Mouse (Mus musculus): ENCODE measurements around the gene Atxn7. TPM values are rescaled to one million over a fixed set of nuclear protein-coding genes. Genes with fewer than 3 reads are reported as not detected.
A peak's percentile ranks its signal among the peaks of the same experiment; 100 is the strongest.

The Atxn7 gene
- polyA plus RNA-seq, 1 experiment: 24.0 TPM

- no peak overlapping the region for H3K27ac ChIP-seq (ENCODE audit: insufficient read depth, low read length)
- H3K27me3 ChIP-seq (ENCODE audit: control insufficient read depth, insufficient read depth, low read length): no peaks in the 10 kb centered on the region
- no peaks in the 10 kb centered on the region for H3K4me1 ChIP-seq (ENCODE audit: control insufficient read depth, insufficient read depth, low read length)
- H3K4me3 ChIP-seq (replicated peaks; ENCODE audit: insufficient read depth, low read depth, low read length): no peak overlapping the region
- TF ChIP-seq POLR2A (IDR thresholded peaks at IDR 0.05; ENCODE audit: borderline replicate concordance, insufficient read depth, low read length) (no peak), CTCF (IDR thresholded peaks at IDR 0.05; ENCODE audit: borderline replicate concordance, insufficient read depth, low read depth, low read length) (no peak)
- 92% methylated on average over 6 of the region's 6 CpGs for WGBS
- no peak for DNase-seq
Measured at GRCm38 (mm10) chr14:14087348-14087747, 126.1 kb downstream of the Atxn7 start.

GRCm38 (mm10) chr14:14088016-14088791 lies 127.0 kb downstream of the Atxn7 start:
- Histone ChIP-seq H3K27ac (ENCODE audit: insufficient read depth, low read length) (no peak overlapping the region), H3K4me1 (ENCODE audit: control insufficient read depth, insufficient read depth, low read length) (no peaks in the 10 kb centered on the region), H3K4me3 (replicated peaks; ENCODE audit: insufficient read depth, low read depth, low read length) (no peak overlapping the region), H3K27me3 (ENCODE audit: control insufficient read depth, insufficient read depth, low read length) (no peaks in the 10 kb centered on the region)
- DNase-seq: no peak
- 91% methylated on average over 9 of the region's 9 CpGs for WGBS
- TF ChIP-seq POLR2A (IDR thresholded peaks at IDR 0.05; ENCODE audit: borderline replicate concordance, insufficient read depth, low read length) (no peak), CTCF (IDR thresholded peaks at IDR 0.05; ENCODE audit: borderline replicate concordance, insufficient read depth, low read depth, low read length) (no peak)

DNA sequence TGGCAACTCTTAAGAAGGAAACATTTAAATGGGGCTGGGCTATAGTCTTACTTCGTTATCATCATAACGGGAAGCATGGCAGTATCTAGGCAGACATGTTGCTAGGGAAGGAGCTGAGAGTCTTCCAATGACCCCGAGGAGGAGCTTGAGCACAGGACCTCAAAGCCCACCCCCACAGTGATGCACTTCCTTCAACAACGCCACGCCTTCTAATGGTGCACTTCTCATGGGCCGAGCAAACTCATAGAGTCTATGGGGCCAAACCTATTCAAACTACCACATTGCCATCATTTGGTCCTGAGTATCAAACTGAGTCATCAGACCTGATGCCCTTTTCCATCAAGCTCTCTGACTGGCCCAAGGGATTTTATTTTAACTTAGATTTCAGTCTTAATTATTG lies 129.3 kb downstream of the Atxn7 start:
- Histone ChIP-seq H3K4me1 (ENCODE audit: control insufficient read depth, insufficient read depth, low read length) (no peaks in the 10 kb centered on the region), H3K27ac (ENCODE audit: insufficient read depth, low read length) (no peak overlapping the region), H3K4me3 (replicated peaks; ENCODE audit: insufficient read depth, low read depth, low read length) (no peak overlapping the region), H3K27me3 (ENCODE audit: control insufficient read depth, insufficient read depth, low read length) (no peaks in the 10 kb centered on the region)
- DNase-seq: no peak
- TF ChIP-seq POLR2A (IDR thresholded peaks at IDR 0.05; ENCODE audit: borderline replicate concordance, insufficient read depth, low read length) (no peak), CTCF (IDR thresholded peaks at IDR 0.05; ENCODE audit: borderline replicate concordance, insufficient read depth, low read depth, low read length) (no peak)
- WGBS: 90% methylated on average over 6 of the region's 6 CpGs

GRCm38 (mm10) chr14:14098330-14098980 lies 137.2 kb downstream of the Atxn7 start:
- Histone ChIP-seq H3K27ac (ENCODE audit: insufficient read depth, low read length) (no peak overlapping the region), H3K27me3 (ENCODE audit: control insufficient read depth, insufficient read depth, low read length) (no peaks in the 10 kb centered on the region), H3K4me1 (ENCODE audit: control insufficient read depth, insufficient read depth, low read length) (no peaks in the 10 kb centered on the region), H3K4me3 (replicated peaks; ENCODE audit: insufficient read depth, low read depth, low read length) (no peak overlapping the region)
- TF ChIP-seq POLR2A (IDR thresholded peaks at IDR 0.05; ENCODE audit: borderline replicate concordance, insufficient read depth, low read length) (no peak), CTCF (IDR thresholded peaks at IDR 0.05; ENCODE audit: borderline replicate concordance, insufficient read depth, low read depth, low read length) (peak; percentile 99)
- peak; percentile 80 to 89 for DNase-seq
- WGBS: 26% methylated on average over 10 of the region's 10 CpGs

- Histone ChIP-seq H3K4me1 (ENCODE audit: control insufficient read depth, insufficient read depth, low read length) (no peaks in the 10 kb centered on the region), H3K27ac (ENCODE audit: insufficient read depth, low read length) (no peak overlapping the region), H3K4me3 (replicated peaks; ENCODE audit: insufficient read depth, low read depth, low read length) (no peak overlapping the region), H3K27me3 (ENCODE audit: control insufficient read depth, insufficient read depth, low read length) (no peaks in the 10 kb centered on the region)
- no peak for DNase-seq
- 86% methylated on average over 8 of the region's 8 CpGs for WGBS
- no peak for TF ChIP-seq POLR2A (IDR thresholded peaks at IDR 0.05; ENCODE audit: borderline replicate concordance, insufficient read depth, low read length)
- TF ChIP-seq CTCF (IDR thresholded peaks at IDR 0.05; ENCODE audit: borderline replicate concordance, insufficient read depth, low read depth, low read length): no peak
Measured at GRCm38 (mm10) chr14:14100773-14101280, 139.6 kb downstream of the Atxn7 start.

- H3K4me3 ChIP-seq (replicated peaks; ENCODE audit: insufficient read depth, low read depth, low read length): no peak overlapping the region
- no peak overlapping the region for H3K27ac ChIP-seq (ENCODE audit: insufficient read depth, low read length)
- no peak for DNase-seq
- WGBS: 89% methylated on average over 9 of the region's 9 CpGs
- H3K27me3 ChIP-seq (ENCODE audit: control insufficient read depth, insufficient read depth, low read length): no peaks in the 10 kb centered on the region
- H3K4me1 ChIP-seq (ENCODE audit: control insufficient read depth, insufficient read depth, low read length): no peaks in the 10 kb centered on the region
- TF ChIP-seq POLR2A (IDR thresholded peaks at IDR 0.05; ENCODE audit: borderline replicate concordance, insufficient read depth, low read length) (no peak), CTCF (IDR thresholded peaks at IDR 0.05; ENCODE audit: borderline replicate concordance, insufficient read depth, low read depth, low read length) (no peak)
Measured at GRCm38 (mm10) chr14:14101296-14101695, 140.1 kb downstream of the Atxn7 start.

GRCm38 (mm10) chr14:14104213-14104929 lies 143.1 kb downstream of the Atxn7 start:
- TF ChIP-seq POLR2A (IDR thresholded peaks at IDR 0.05; ENCODE audit: borderline replicate concordance, insufficient read depth, low read length) (no peak), CTCF (IDR thresholded peaks at IDR 0.05; ENCODE audit: borderline replicate concordance, insufficient read depth, low read depth, low read length) (no peak)
- no peaks in the 10 kb centered on the region for H3K4me1 ChIP-seq (ENCODE audit: control insufficient read depth, insufficient read depth, low read length)
- WGBS: 79% methylated on average over 13 of the region's 13 CpGs
- no peaks in the 10 kb centered on the region for H3K27me3 ChIP-seq (ENCODE audit: control insufficient read depth, insufficient read depth, low read length)
- no peak for DNase-seq
- no peak overlapping the region for H3K4me3 ChIP-seq (replicated peaks; ENCODE audit: insufficient read depth, low read depth, low read length)
- H3K27ac ChIP-seq (ENCODE audit: insufficient read depth, low read length): no peak overlapping the region
